Mouse (Mus musculus) ovary, adult 18-20 months (tissue): Measurements from ENCODE around the gene Tgfb3.

Experiments used
- DNase-seq: peaks from one replicate; pipeline ENCODE4 v3.0.0; 2022; ENCODE audit warnings: low spot score, mixed read lengths

Gene Tgfb3

GRCm38 (mm10) chr12:86079202-86079667 is 394 bp upstream of the Tgfb3 start:
- peak; percentile 85 for DNase-seq

GRCm38 (mm10) chr12:86078176-86078552 is 677 bp downstream of the Tgfb3 start:
- no peak for DNase-seq

GRCm38 (mm10) chr12:86077736-86078135 is 1.1 kb downstream of the Tgfb3 start:
- no peak for DNase-seq

GRCm38 (mm10) chr12:86077322-86077721 is 1.5 kb downstream of the Tgfb3 start:
- no peak for DNase-seq

DNA sequence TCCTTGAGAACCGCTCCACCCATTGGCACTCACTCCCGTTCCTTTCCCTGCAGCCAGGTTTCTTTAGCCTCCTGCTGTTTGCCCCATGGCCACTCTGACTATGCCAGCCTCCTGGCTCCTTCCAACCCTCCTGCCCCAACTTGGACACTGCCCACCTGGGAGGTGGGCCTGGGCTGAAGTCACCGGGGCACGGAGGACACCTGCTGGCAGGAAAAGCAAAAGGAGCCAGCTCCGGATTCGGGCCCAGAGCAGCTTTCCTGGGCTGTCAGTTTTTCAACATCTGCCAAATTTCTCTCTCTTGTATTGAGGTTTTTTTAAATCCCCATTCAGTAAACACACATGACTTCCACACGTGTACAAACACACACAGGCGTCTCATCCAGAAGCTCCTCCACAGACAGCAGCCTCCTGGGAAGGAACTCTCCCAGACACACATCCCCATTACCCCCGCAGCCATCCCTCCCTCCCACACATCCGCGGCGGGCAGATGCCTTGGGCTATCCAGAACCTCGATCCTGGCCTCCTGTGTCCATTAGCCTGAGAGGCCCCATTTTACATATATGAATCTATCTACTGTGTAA is 2.4 kb downstream of the Tgfb3 start:
- peak; percentile 41 for DNase-seq

DNA sequence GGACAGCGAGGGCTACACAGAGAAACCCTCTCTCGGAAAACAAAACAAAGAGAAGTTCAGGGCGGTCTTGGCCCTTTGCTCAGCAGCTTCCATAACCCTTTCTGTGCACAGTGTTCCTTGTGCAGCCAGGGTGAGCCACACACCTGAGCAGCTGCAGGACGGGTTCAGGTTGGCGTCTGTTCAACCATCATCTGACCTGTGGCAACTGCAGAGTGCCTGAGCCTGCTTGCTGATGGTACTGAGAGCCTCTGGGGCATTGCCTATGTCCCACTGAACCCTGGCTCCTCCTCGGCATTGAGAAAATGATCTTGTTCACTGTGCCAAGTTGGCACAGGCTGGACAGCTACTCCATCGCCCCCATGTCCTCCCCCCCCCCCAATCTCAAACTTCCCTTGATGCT is 3.5 kb downstream of the Tgfb3 start:
- DNase-seq = no peak

DNA sequence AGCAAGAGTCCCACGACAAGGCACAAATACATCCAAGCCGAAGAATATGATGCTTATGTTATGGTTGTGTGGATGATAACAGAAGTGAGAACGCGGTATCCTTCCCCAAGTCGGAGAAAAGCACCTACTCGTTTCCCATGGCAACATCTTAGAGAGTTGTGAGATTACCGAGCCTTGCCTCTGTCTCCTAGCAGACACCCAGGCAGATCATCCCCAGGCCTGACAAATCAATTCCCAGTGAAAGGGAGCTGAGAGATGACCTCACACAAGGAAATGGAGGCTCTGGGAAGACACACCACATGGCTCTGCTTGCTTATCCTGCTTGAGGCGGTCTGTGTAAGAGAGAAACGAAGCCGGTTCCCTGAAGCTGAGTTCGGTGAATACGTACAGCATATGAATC is 4.2 kb downstream of the Tgfb3 start:
- no peak for DNase-seq

GRCm38 (mm10) chr12:86071432-86071831 is 7.4 kb downstream of the Tgfb3 start:
- no peak for DNase-seq

DNA sequence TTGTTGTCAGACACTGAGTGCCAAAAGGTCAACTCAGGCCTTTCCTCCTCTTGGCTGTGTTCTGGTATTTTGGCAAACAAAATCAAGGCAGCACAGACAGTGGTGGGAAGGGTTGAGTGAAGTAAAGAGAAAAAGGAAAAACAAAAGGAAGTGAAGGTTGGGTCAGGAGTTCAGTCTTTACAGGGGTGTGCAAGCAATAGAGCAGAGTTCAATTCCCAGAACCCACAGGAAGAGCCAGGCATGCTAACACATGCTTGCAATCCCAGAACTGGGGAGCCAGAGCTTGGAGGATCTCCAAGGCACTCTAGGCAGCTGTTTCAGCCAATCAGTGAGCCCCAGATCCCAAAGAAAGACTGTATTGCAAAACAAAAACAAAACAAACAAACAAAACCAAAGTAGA is 14.0 kb downstream of the Tgfb3 start:
- DNase-seq = no peak

GRCm38 (mm10) chr12:86059341-86059740 is 19.5 kb downstream of the Tgfb3 start:
- no peak for DNase-seq

DNA sequence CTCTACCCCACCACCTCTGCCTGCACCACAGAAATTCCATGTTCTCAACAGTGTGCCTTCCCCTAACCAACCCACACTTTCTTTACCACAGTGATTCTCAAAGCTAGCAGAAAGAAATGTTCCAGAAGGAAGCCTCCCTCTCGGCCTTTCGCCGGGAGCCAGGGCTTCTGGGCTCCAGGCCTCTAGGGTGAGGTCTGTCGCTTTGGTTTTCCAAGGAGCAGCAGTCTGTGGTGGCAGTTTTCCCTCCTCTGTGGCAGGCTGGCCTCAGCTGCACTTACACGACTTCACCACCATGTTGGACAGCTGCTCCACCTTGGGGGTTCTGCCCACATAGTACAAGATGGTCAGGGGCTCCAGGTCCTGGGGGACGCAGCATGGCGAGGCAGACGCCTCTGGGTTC is 21.3 kb downstream of the Tgfb3 start:
- no peak for DNase-seq

- DNase-seq = no peak
These were observed 21.9 kb downstream of the Tgfb3 start for GRCm38 (mm10) chr12:86056976-86057375.

GRCm38 (mm10) chr12:86055306-86055705 is 23.5 kb downstream of the Tgfb3 start:
- no peak for DNase-seq

DNA sequence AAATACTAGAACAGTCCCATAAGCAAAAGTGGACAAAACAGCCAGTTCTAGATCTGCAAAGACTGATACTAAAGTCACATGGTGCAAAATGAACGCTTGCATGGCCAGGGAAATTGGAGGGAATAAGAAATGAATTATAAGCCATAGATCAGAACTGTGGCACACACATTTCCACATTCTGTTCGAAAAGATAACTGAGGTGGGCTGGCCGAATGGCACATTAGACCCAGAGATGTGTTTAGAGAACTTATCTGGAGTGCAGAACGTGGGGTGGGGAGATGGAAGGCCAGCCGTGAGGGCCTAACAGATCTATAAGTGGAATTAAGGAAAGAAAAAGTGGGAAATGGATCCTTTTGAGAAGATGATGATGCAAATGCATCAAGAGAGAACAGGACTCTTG is 27.4 kb downstream of the Tgfb3 start:
- no peak for DNase-seq

- DNase-seq = no peak
These were observed 29.0 kb downstream of the Tgfb3 start for GRCm38 (mm10) chr12:86049813-86050212.

DNA sequence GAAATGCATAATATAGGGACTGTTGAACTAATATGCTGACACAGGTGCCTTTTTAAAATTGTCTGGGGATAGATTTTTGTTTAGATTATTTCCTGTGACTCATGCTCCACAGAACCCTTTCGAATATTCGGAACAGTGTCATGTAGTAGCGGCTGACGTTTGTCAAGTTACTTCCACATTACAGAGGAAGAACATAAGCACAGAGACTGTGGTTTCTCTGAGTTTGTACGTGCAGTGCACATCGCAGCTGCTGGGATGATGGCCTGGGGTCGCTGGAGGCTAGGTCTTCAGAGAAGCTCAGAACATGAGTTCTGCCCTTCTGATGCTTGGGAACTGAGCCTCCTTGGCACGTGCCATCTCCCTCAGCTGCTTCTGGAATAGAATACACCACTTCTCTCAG is 31.5 kb downstream of the Tgfb3 start:
- DNase-seq = no peak

DNA sequence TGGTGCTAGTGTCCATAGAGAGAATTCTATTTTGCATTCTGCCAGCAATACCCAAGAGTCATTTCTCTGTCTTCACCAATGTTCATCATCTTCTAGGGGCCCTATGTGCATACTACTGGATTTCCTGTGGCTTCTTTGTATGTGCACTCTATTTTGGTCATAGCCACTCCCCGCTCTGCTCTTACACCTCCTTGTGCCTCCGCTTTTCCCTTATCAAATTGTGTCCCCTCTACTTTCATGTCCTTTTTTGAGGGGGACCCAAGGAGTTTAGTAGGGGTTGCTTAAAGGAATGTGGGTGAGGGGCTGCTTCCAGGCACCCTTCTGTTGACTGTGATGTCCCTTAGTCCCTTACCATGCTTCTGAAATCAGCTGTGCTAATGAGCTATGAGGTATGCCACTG is 32.1 kb downstream of the Tgfb3 start:
- no peak for DNase-seq

DNA sequence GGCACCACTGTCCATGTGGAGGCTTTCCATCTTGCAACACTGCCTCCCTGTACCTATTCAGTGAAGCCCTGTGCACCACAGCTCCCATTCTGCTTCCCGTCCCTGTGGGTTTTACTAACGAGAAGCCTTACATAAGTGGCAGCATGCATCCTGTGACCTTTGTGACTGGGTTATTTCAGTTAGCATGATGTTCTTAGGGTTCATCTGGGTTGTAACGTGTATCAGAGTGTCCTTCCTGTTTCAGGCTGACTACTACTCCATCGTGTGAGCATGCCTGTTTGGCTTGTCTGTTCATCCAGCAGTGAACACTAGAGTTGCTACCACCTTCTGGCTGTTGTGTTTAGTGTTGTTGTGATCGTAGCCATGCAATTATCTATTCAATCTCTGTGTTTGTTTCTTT is 32.7 kb downstream of the Tgfb3 start:
- DNase-seq = no peak

- no peak for DNase-seq
These were observed 39.1 kb downstream of the Tgfb3 start for GRCm38 (mm10) chr12:86039751-86040150.

GRCm38 (mm10) chr12:86039078-86039477 is 39.8 kb downstream of the Tgfb3 start:
- DNase-seq = no peak

DNA sequence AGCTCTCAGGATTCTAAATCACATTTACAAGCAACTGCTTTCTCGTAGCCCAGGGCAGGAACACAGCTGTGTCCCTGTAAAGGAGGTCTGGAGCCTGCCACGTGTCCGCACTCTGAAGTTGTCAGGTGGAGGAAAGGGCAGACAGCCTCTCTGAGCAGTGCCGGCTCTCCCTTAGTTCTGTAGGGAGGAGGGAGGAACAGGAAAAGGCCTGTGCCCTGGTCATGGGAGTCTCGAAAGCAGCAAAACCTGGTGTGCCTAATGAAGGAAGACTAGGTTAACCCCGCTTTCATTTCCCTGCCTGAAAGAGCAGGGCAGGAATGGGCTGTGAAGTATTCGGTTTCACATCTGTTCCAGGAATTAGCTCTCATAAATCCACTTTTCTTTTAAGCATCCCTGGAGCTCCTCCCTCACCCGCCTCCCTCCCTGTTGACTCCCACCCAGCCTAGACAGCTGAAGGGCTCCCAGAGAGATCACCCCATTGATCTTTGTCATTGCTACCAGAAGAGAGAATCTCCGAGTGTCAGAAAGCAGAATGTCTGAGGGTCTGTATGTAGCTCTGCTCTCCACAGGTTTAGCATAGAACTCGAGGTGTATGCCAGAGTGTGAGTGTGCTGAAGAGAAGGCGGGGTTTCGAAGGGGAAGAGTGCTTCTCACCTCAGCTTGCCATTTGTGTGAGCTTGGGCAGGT is 41.5 kb downstream of the Tgfb3 start:
- no peak for DNase-seq

- no peak for DNase-seq
These were observed 42.3 kb downstream of the Tgfb3 start for GRCm38 (mm10) chr12:86036368-86037166.

DNA sequence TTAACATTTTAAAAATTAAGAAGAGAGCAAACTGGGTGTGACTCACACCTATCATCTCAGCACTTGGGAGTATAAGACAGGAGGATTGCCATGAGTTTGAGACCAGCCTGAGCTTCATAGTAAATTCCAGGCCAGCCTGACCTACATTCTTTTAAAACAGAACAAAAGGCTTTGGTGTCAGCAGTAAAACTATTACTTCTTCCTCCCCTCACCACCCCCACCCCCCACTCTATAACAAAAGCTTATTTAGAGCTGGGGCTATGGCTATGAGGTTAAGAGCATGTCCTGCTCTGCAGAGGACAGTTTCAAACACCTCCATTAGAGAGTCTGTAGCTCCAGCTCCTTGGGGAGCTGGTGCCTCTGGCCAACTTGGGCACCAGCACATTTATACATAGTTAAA is 43.3 kb downstream of the Tgfb3 start:
- no peak for DNase-seq
